In genomic region chr13:55167798-55168197, GRCm38 (mm10) we compare ENCODE assay signal across 26 mouse cellular contexts. TPM values are rescaled to one million over a fixed set of nuclear protein-coding genes. Genes with fewer than 3 reads are reported as not detected.
A peak's percentile ranks its signal among the peaks of the same experiment; 100 is the strongest.
DNase-seq lines count a peak whose midpoint lies in the region; ATAC-seq and TF ChIP-seq lines count a peak whose summit lies in the region.
"Had no signal": no experiment of that assay in that cellular context is flagged by ENCODE, and none has a peak within 500 bp of the region (broad histone marks: within the 10 kb centered on the region; RNA-seq: fewer than 3 reads in every experiment).

No protein-coding gene starts in this region.

- no peak overlapping the region for H3K4me3 ChIP-seq in hindbrain, embryonic 10.5 days
- no peak overlapping the region for H3K4me3 ChIP-seq in hindbrain, embryonic 12.5 days
- H3K4me3 ChIP-seq in E14TG2a.4 (replicated peaks; ENCODE audit: low read length): peak overlapping the region; percentile 68; the same call in 1 of the 2 replicates
- H3K4me3 ChIP-seq in intestine, postnatal 0 days (ENCODE audit: low read depth, low read length): no peak overlapping the region
- H3K4me3 ChIP-seq: erythroblast, embryonic 14.5 days; forebrain, embryonic 13.5 days; heart, embryonic 10.5 days; hindbrain, embryonic 13.5 days; layer of hippocampus, adult 2 months; liver, embryonic 15.5 days; megakaryocyte, embryonic 14.5 days had no signal

- no peak for DNase-seq in hindbrain, embryonic 10.5 days (ENCODE audit: low spot score)
- peak; percentile 54 to 74 for DNase-seq in kidney, adult 8-10 months
- peak; percentile 63 to 81 for DNase-seq in kidney, postnatal 36 days
- no peak for DNase-seq in heart, adult 18-20 months
- DNase-seq: cerebellum, adult 2 months; gastrocnemius, postnatal 25 days; heart, postnatal 10 days; layer of hippocampus, postnatal 36 days; midbrain, embryonic 14.5 days; thymus, postnatal 4 days had no signal

- no peak overlapping the region for H3K4me2 ChIP-seq in hindbrain, embryonic 12.5 days (replicated peaks)
- H3K4me2 ChIP-seq in intestine, postnatal 0 days (replicated peaks; ENCODE audit: low read depth): no peak overlapping the region
- H3K4me2 ChIP-seq: forebrain, embryonic 13.5 days; hindbrain, embryonic 13.5 days; liver, embryonic 15.5 days had no signal

- no peak for ATAC-seq in hindbrain, embryonic 12.5 days (ENCODE audit: low FRiP score)
- ATAC-seq in intestine, postnatal 0 days: no peak
- ATAC-seq: forebrain, embryonic 13.5 days; inflammation-experienced regulatory T-cells, adult 6 months had no signal

- peak overlapping the region; percentile 50; the same call in 1 of the 2 replicates for H3K27ac ChIP-seq in hindbrain, embryonic 10.5 days
- H3K27ac ChIP-seq in hindbrain, embryonic 12.5 days: no peak overlapping the region
- H3K27ac ChIP-seq in intestine, postnatal 0 days (ENCODE audit: low read depth, low read length): no peak overlapping the region
- H3K27ac ChIP-seq: heart, embryonic 10.5 days; liver, embryonic 15.5 days had no signal

- TF ChIP-seq CTCF in E14TG2a.4 (conservative IDR thresholded peaks at IDR 0.05; ENCODE audit: low read length): no peak
- TF ChIP-seq CTCF in intestine, postnatal 0 days (IDR thresholded peaks at IDR 0.05; ENCODE audit: low read depth): no peak

- H3K36me3 ChIP-seq in hindbrain, embryonic 10.5 days: no peaks in the 10 kb centered on the region
- no peaks in the 10 kb centered on the region for H3K36me3 ChIP-seq in hindbrain, embryonic 12.5 days
- H3K36me3 ChIP-seq in E14TG2a.4 (ENCODE audit: insufficient read depth, low read length): no peaks in the 10 kb centered on the region
- 0 out of 2 replicates have a peak, but pooled peaks cover 6% of the 10 kb centered on the region for H3K36me3 ChIP-seq in intestine, postnatal 0 days (ENCODE audit: control insufficient read depth, insufficient read depth)
- H3K36me3 ChIP-seq: heart, embryonic 10.5 days; hindbrain, embryonic 13.5 days; liver, embryonic 15.5 days had no signal

- H3K9me3 ChIP-seq in hindbrain, embryonic 10.5 days: no peaks in the 10 kb centered on the region
- no peaks in the 10 kb centered on the region for H3K9me3 ChIP-seq in hindbrain, embryonic 12.5 days (replicated peaks)
- H3K9me3 ChIP-seq in E14TG2a.4 (ENCODE audit: low read length): peaks cover 4% of the 10 kb centered on the region
- no peaks in the 10 kb centered on the region for H3K9me3 ChIP-seq in intestine, postnatal 0 days (ENCODE audit: control insufficient read depth)
- H3K9me3 ChIP-seq: heart, embryonic 10.5 days; hindbrain, embryonic 13.5 days; liver, embryonic 15.5 days had no signal

- peaks cover 40% of the 10 kb centered on the region for H3K4me1 ChIP-seq in hindbrain, embryonic 10.5 days (replicated peaks)
- H3K4me1 ChIP-seq in hindbrain, embryonic 12.5 days: peaks cover 34% of the 10 kb centered on the region
- H3K4me1 ChIP-seq in E14TG2a.4 (replicated peaks; ENCODE audit: low read depth, low read length): peaks cover 54% of the 10 kb centered on the region
- no peaks in the 10 kb centered on the region for H3K4me1 ChIP-seq in intestine, postnatal 0 days (replicated peaks; ENCODE audit: control insufficient read depth, insufficient read depth, low read length)

- 81% methylated on average over 11 of the region's 11 CpGs for WGBS in hindbrain, embryonic 10.5 days
- WGBS in hindbrain, embryonic 12.5 days: 79% methylated on average over 11 of the region's 11 CpGs
- 85% methylated on average over 11 of the region's 11 CpGs for WGBS in intestine, postnatal 0 days

- peaks cover 4% of the 10 kb centered on the region for H3K27me3 ChIP-seq in hindbrain, embryonic 10.5 days (ENCODE audit: insufficient read depth, poor library complexity, severe bottlenecking)
- no peaks in the 10 kb centered on the region; the same call in 1 of the 2 replicates for H3K27me3 ChIP-seq in hindbrain, embryonic 12.5 days
- H3K27me3 ChIP-seq in E14TG2a.4 (ENCODE audit: insufficient read depth, low read length): peaks cover 25% of the 10 kb centered on the region
- no peaks in the 10 kb centered on the region for H3K27me3 ChIP-seq in intestine, postnatal 0 days (replicated peaks; ENCODE audit: control insufficient read depth, insufficient read depth, low read length)
- H3K27me3 ChIP-seq: forebrain, embryonic 13.5 days had no signal

- no peak overlapping the region for H3K9ac ChIP-seq in hindbrain, embryonic 12.5 days
- no peak overlapping the region for H3K9ac ChIP-seq in intestine, postnatal 0 days (ENCODE audit: low read depth, low read length)
- H3K9ac ChIP-seq: forebrain, embryonic 13.5 days; liver, embryonic 15.5 days had no signal

RNA-seq across cellular contexts. Expression of gene Fgfr4, which starts 15.4 kb away (rescaled TPM):
- polyA plus RNA-seq in hindbrain, embryonic 10.5 days (2016; fragmentation: Nextera tagmentation; extraction: Ambion mirVana): 0.67 and 1.3 TPM in 2 replicates
- 2.7 and 2.9 TPM in 2 replicates for polyA plus RNA-seq in hindbrain, embryonic 12.5 days (2016; fragmentation: Nextera tagmentation; extraction: Ambion mirVana)
- polyA plus RNA-seq in intestine, postnatal 0 days (2015; fragmentation: Nextera tagmentation; extraction: Ambion mirVana): 3.8 and 4.0 TPM in 2 replicates
- under 1 TPM; 0.28 to 0.30 TPM for total RNA-seq in heart, adult 18-20 months (2021)
- total RNA-seq: CH12.LX; neutrophil, adult 5-6 weeks had no signal
- polyA plus RNA-seq: inflammation-experienced regulatory T-cells, adult 6 months had no signal

RNA-seq across cellular contexts. Expression of gene Gm17617, which starts 34.5 kb away (rescaled TPM):
- not detected in 2 replicates for polyA plus RNA-seq in hindbrain, embryonic 10.5 days (2016; fragmentation: Nextera tagmentation; extraction: Ambion mirVana)
- not detected in 2 replicates for polyA plus RNA-seq in hindbrain, embryonic 12.5 days (2016; fragmentation: Nextera tagmentation; extraction: Ambion mirVana)
- not detected in 2 replicates for polyA plus RNA-seq in intestine, postnatal 0 days (2015; fragmentation: Nextera tagmentation; extraction: Ambion mirVana)
- total RNA-seq in heart, adult 18-20 months (2021): not detected
- total RNA-seq: adrenal gland, postnatal 4 days; CH12.LX; gastrocnemius, postnatal 25 days; heart, postnatal 10 days; layer of hippocampus, adult 2 months; layer of hippocampus, postnatal 36 days; left cerebral cortex, postnatal 14 days; neutrophil, adult 5-6 weeks had no signal
- polyA plus RNA-seq: cerebellum, adult 2 months; erythroblast, embryonic 14.5 days; forebrain, embryonic 13.5 days; heart, embryonic 10.5 days; hindbrain, embryonic 13.5 days; inflammation-experienced regulatory T-cells, adult 6 months; limb, embryonic 14.5 days; liver, embryonic 15.5 days; midbrain, embryonic 14.5 days had no signal

RNA-seq across cellular contexts. Expression of gene Nsd1, which starts 41.8 kb away (rescaled TPM):
- 69.3 and 73.9 TPM in 2 replicates for polyA plus RNA-seq in hindbrain, embryonic 10.5 days (2016; fragmentation: Nextera tagmentation; extraction: Ambion mirVana)
- 78.7 and 81.6 TPM in 2 replicates for polyA plus RNA-seq in hindbrain, embryonic 12.5 days (2016; fragmentation: Nextera tagmentation; extraction: Ambion mirVana)
- polyA plus RNA-seq in intestine, postnatal 0 days (2015; fragmentation: Nextera tagmentation; extraction: Ambion mirVana): 37.4 and 38.0 TPM in 2 replicates
- total RNA-seq in heart, adult 18-20 months (2021): 10 to 100 TPM; 51.8 to 51.9 TPM

Comparison
In these comparisons a context has a peak if more than half of its experiments do, and no peak if none do; other contexts are left out.
1. DNase-seq: peak in kidney, adult 8-10 months (2 of 2) and kidney, postnatal 36 days (2 of 2); none in hindbrain, embryonic 10.5 days (single experiment) and heart, adult 18-20 months (0 of 2).